Mouse (Mus musculus): ENCODE measurements around the gene Ephb1. TPM values are rescaled to one million over a fixed set of nuclear protein-coding genes. Genes with fewer than 3 reads are reported as not detected.

Ephb1 gene
- total and polyA plus RNA-seq, 3 experiments = not detected

DNA sequence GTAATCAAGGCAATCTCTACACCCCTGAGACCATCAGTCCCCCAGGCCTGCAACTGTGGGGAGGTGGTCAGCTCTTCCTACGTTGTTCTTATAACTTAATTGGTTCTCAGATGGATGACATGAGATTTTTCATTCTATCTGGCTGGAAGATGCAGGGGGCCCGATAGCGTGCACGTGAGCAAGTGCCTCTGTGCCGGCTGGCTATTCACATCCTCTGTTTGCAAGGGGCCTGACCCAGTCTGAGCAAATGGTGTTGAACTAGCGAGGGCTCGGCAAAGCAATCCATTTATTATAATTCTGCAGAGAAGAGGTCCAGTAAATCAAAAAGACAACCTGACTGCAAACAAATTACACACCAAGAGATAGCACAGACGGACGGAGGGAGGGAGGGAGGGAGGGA lies 93.0 kb downstream of the Ephb1 start:
- dilution Hi-C loops (cut with MboI; ENCODE audit: extremely low pct_ligation_motif_present, extremely low pct_unique_long_range_greater_than_20kb, low sequenced_read_pairs) = no loop called here
- no peak for TF ChIP-seq CHD2 (IDR thresholded peaks at IDR 0.05; ENCODE audit: low read length)
- no peak for TF ChIP-seq EP300 (IDR thresholded peaks at IDR 0.05; ENCODE audit: low read length)
- no peak for TF ChIP-seq UBTF (IDR thresholded peaks at IDR 0.05; ENCODE audit: low read depth, low read length)
- TF ChIP-seq CHD1 (IDR thresholded peaks at IDR 0.05; ENCODE audit: low read depth, low read length) = no peak
- no peak for TF ChIP-seq MYC (IDR thresholded peaks at IDR 0.05; ENCODE audit: low read depth, low read length)
- no peak for TF ChIP-seq POLR2AphosphoS2 (IDR thresholded peaks at IDR 0.05; ENCODE audit: low read depth, low read length)
- no peak for TF ChIP-seq CTCF (conservative IDR thresholded peaks at IDR 0.05 in 1 of 2, IDR thresholded peaks at IDR 0.05 in 1 of 2; ENCODE audit: low read depth in 2 of 2, low read length in 2 of 2)
- no peak for TF ChIP-seq RCOR1 (conservative IDR thresholded peaks at IDR 0.05; ENCODE audit: low read depth, low read length)
- no peak for TF ChIP-seq E2F4 (IDR thresholded peaks at IDR 0.05; ENCODE audit: insufficient replicate concordance, low read depth, low read length)
- no peak for TF ChIP-seq ELF1 (IDR thresholded peaks at IDR 0.05; ENCODE audit: low read depth, low read length)

DNA sequence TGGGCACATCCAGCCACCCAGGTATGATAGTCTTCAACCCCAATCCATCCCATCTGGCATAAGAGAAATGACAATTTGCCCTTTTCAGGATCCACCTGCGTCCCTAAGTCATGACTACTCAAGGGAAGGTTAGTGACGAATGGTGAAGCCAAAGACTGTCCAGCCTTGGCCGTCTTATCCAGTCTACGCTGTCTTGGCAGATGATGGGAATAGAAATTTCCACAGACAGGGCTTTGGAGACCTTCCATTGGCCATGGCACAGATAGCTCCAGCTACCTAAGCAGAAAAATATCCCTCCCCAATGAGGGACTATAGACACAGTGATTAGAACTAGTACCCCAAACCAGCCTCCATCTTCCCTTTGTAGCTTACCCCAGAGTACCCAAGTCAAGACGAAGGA lies 98.1 kb downstream of the Ephb1 start:
- Histone ChIP-seq H3K4me1 (ENCODE audit: control insufficient read depth in 1 of 2, insufficient read depth in 2 of 2) (no peaks in the 10 kb centered on the region), H3K4me2 (ENCODE audit: insufficient read depth, low read depth, poor library complexity, severe bottlenecking) (no peak overlapping the region), H3K79me2 (replicated peaks; ENCODE audit: control insufficient read depth, extremely low read depth, insufficient read depth, poor library complexity, severe bottlenecking) (no peaks in the 10 kb centered on the region), H3K27me3 (replicated peaks) (no peaks in the 10 kb centered on the region), H3K9ac (ENCODE audit: insufficient read depth, low read depth) (no peak overlapping the region), H3K4me3 (replicated peaks in 1 of 3; ENCODE audit: low read depth in 2 of 3, low read length in 2 of 3, poor library complexity in 1 of 3) (no peak overlapping the region), H3K9me3 (replicated peaks; ENCODE audit: low read length) (peaks cover 93% of the 10 kb centered on the region), H3K36me3 (replicated peaks in 1 of 2; ENCODE audit: control insufficient read depth in 1 of 2, insufficient read depth in 1 of 2, low read length in 1 of 2) (no peaks in the 10 kb centered on the region), H3K27ac (ENCODE audit: insufficient read depth, low read depth) (no peak overlapping the region)
- DNase-seq (ENCODE audit: extremely low read depth) = no peak
- no peak for TF ChIP-seq ETS1 (conservative IDR thresholded peaks at IDR 0.05; ENCODE audit: low read depth, low read length)
- no peak for TF ChIP-seq ELF1 (IDR thresholded peaks at IDR 0.05; ENCODE audit: low read depth, low read length)
- TF ChIP-seq SMC3 (IDR thresholded peaks at IDR 0.05; ENCODE audit: low read depth, low read length) = no peak
- TF ChIP-seq POLR2AphosphoS2 (IDR thresholded peaks at IDR 0.05; ENCODE audit: low read depth, low read length) = no peak
- dilution Hi-C loops (cut with MboI; ENCODE audit: extremely low pct_ligation_motif_present, extremely low pct_unique_long_range_greater_than_20kb, low sequenced_read_pairs) (no loop called here), in situ Hi-C loops (cut with MboI; ENCODE audit: low pct_ligation_motif_present, low pct_unique_long_range_greater_than_20kb, low sequenced_read_pairs) (no loop called here)

More for the DNA sequence above, 93.0 kb downstream of the Ephb1 start:
- H3K36me3 ChIP-seq (replicated peaks in 1 of 2; ENCODE audit: control insufficient read depth in 1 of 2, insufficient read depth in 1 of 2, low read length in 1 of 2) = no peaks in the 10 kb centered on the region
- H3K27me3 ChIP-seq (replicated peaks) = no peaks in the 10 kb centered on the region
- H3K4me2 ChIP-seq (ENCODE audit: insufficient read depth, low read depth, poor library complexity, severe bottlenecking) = no peak overlapping the region
- in situ Hi-C loops (cut with MboI; ENCODE audit: low pct_ligation_motif_present, low pct_unique_long_range_greater_than_20kb, low sequenced_read_pairs) = no loop called here
- peaks cover 84% of the 10 kb centered on the region for H3K9me3 ChIP-seq (replicated peaks; ENCODE audit: low read length)
- DNase-seq (ENCODE audit: extremely low read depth) = no peak
- H3K79me2 ChIP-seq (replicated peaks; ENCODE audit: control insufficient read depth, extremely low read depth, insufficient read depth, poor library complexity, severe bottlenecking) = no peaks in the 10 kb centered on the region
- H3K4me3 ChIP-seq (replicated peaks in 1 of 3; ENCODE audit: low read depth in 2 of 3, low read length in 2 of 3, poor library complexity in 1 of 3) = no peak overlapping the region
- no peak overlapping the region for H3K27ac ChIP-seq (ENCODE audit: insufficient read depth, low read depth)
- H3K9ac ChIP-seq (ENCODE audit: insufficient read depth, low read depth) = no peak overlapping the region
- H3K4me1 ChIP-seq (ENCODE audit: control insufficient read depth in 1 of 2, insufficient read depth in 2 of 2) = no peaks in the 10 kb centered on the region

- DNase-seq (ENCODE audit: extremely low read depth) = no peak
- Histone ChIP-seq H3K27me3 (replicated peaks) (no peaks in the 10 kb centered on the region), H3K79me2 (replicated peaks; ENCODE audit: control insufficient read depth, extremely low read depth, insufficient read depth, poor library complexity, severe bottlenecking) (no peaks in the 10 kb centered on the region), H3K4me2 (ENCODE audit: insufficient read depth, low read depth, poor library complexity, severe bottlenecking) (no peak overlapping the region), H3K9me3 (replicated peaks; ENCODE audit: low read length) (peaks cover 92% of the 10 kb centered on the region), H3K4me3 (replicated peaks in 1 of 3; ENCODE audit: low read depth in 2 of 3, low read length in 2 of 3, poor library complexity in 1 of 3) (no peak overlapping the region), H3K9ac (ENCODE audit: insufficient read depth, low read depth) (no peak overlapping the region), H3K4me1 (ENCODE audit: control insufficient read depth in 1 of 2, insufficient read depth in 2 of 2) (no peaks in the 10 kb centered on the region), H3K36me3 (replicated peaks in 1 of 2; ENCODE audit: control insufficient read depth in 1 of 2, insufficient read depth in 1 of 2, low read length in 1 of 2) (no peaks in the 10 kb centered on the region), H3K27ac (ENCODE audit: insufficient read depth, low read depth) (no peak overlapping the region)
- in situ Hi-C loops (cut with MboI; ENCODE audit: low pct_ligation_motif_present, low pct_unique_long_range_greater_than_20kb, low sequenced_read_pairs) = no loop called here
- TF ChIP-seq ZKSCAN1 (IDR thresholded peaks at IDR 0.05; ENCODE audit: borderline replicate concordance, low read depth, low read length) (no peak), NRF1 (IDR thresholded peaks at IDR 0.05; ENCODE audit: low read depth, low read length) (no peak), SMC3 (IDR thresholded peaks at IDR 0.05; ENCODE audit: low read depth, low read length) (no peak), NELFE (IDR thresholded peaks at IDR 0.05; ENCODE audit: low read depth, low read length) (no peak), MYC (IDR thresholded peaks at IDR 0.05; ENCODE audit: low read depth, low read length) (no peak), CHD1 (IDR thresholded peaks at IDR 0.05; ENCODE audit: low read depth, low read length) (no peak), ELF1 (IDR thresholded peaks at IDR 0.05; ENCODE audit: low read depth, low read length) (no peak), ZMIZ1 (IDR thresholded peaks at IDR 0.05; ENCODE audit: low read depth, low read length) (no peak), IRF4 (IDR thresholded peaks at IDR 0.05; ENCODE audit: low read depth, low read length) (no peak), BHLHE40 (IDR thresholded peaks at IDR 0.05; ENCODE audit: low read depth, low read length) (no peak), ZC3H11A (IDR thresholded peaks at IDR 0.05; ENCODE audit: low read depth, low read length) (no peak), POLR2A (IDR thresholded peaks at IDR 0.05; ENCODE audit: low read depth, low read length) (no peak), ETS1 (conservative IDR thresholded peaks at IDR 0.05; ENCODE audit: low read depth, low read length) (no peak), POLR2AphosphoS2 (IDR thresholded peaks at IDR 0.05; ENCODE audit: low read depth, low read length) (no peak), TBP (conservative IDR thresholded peaks at IDR 0.05; ENCODE audit: low read depth, low read length) (no peak), KAT2A (IDR thresholded peaks at IDR 0.05; ENCODE audit: insufficient replicate concordance, low read length) (no peak)
- dilution Hi-C loops (cut with MboI; ENCODE audit: extremely low pct_ligation_motif_present, extremely low pct_unique_long_range_greater_than_20kb, low sequenced_read_pairs) = no loop called here
These were observed 98.7 kb downstream of the Ephb1 start for GRCm38 (mm10) chr9:102255803-102256202.

All from CH12.LX (cell line).